Mouse (Mus musculus): ENCODE results near the gene Sema3f.
A peak's percentile ranks its signal among the peaks of the same experiment; 100 is the strongest.

The Sema3f gene

DNA sequence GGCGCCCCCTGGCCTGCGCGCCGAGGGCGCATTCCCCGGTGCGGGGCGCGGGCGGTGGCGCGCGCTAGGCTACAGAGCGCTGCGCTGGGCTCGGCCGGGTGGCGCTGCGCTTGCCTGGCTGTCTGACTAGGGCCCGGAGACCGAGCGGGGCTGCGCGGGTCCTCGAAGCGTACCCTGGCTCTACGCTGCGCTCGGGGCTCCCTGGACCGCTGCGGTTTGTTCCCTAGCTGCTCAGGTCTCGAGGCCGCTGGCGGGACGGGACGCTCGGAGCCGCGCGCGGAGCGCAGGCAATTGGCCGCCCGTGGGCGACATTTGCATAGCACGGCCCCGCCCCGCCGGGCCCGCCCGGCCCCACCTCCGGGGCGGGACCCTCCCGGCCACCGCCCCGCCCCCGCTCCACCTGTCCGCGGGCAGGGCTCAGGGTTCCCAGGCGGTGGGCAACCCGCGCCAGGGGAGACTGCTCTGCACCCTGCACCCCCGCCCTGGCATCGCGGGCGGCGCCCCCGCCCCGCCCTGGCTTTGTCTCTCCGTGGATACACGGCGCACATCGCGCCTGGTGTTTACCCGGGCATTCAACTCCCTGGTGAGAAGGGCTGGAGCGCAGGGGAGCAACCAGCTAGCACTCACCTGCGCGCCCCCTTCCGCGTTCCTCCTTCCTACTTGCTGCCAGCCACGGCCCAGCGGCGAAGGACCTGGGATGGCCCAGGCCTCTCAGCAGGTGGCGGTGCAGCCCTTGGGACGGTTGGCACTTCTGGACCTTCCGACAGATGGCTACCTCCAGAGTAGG, at the start of gene Sema3f:
TSS of gene Sema3f (minus strand) at position 779 of the 787 bp plus-strand sequence.
- DNase-seq: peak; percentile 95

DNA sequence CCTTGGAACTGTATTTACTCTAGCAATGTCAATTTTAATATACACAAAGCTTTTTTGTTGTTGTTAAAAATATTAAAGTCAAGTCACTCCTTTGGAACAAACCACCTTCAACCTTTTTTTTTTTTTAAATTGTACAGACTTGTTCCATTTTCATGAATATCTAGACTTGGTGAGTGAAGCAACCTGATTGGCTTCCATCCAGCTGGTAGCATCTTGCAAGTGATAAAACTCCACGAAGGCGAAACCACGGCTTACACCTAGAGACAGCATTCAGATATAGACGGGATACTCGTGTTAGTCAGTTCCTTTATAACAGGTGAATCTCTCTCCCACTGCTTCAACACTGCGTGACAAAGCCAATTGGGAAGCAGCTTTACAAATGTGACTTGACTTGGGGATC, 49.3 kb upstream of the Sema3f start:
- DNase-seq: no peak

DNA sequence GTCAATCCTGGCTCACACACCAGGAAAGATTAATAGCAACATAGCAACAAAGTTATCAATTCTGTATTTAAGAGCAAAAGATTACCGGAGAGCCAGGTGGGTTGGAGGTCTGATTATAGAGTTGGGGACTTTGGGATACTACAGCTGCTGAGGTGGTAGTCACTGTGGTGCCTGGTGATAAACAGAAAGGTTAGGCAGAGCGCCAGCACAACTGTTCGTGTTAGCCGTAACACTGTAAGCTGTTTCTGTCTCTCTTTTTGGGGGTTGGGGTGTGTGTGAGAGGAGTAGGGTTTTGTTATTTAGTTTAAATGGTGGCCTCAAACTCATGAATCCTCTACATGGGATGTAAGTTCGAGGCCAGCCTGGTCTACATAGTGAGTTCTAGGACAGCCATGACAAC, 40.1 kb upstream of the Sema3f start:
- DNase-seq: no peak

DNA sequence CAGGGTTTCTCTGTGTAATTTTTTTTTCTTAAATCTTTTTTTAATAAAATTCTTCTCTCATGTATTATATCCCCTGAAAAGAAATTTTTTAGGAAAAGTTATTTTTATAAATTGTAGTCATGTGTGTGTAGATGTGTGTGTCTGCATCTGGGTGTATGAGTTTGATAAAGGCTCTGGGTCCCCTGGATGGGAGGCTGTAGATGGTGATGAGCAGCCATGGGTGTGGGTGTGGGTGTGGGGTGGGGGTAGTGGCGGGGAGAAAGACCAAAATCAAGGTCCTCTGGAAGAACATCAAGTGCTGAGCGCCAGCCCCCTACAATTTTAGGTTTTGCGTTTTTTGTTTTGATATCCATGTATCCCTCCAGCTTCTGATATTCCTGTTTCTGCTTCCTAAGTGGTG, 37.8 kb upstream of the Sema3f start:
- no peak for DNase-seq

DNA sequence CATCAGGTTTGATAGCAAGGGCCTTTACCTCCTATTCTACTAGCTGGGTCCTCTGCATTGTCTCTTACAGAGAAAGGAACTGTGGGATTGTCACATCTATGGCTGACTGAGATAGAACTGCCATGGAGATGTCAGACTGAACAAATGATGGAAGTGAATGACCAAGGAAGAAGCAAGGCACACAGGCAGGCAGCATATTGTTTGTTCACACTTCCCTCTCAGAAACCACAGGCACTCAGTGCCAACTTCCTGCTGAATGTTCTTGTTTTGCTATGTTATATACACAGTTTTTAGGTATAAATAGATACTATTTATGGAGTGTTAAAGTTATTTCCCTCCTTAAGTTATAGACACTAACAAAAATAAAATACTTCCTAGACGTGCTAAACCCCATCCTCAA, 37.0 kb upstream of the Sema3f start:
- DNase-seq: no peak

DNA sequence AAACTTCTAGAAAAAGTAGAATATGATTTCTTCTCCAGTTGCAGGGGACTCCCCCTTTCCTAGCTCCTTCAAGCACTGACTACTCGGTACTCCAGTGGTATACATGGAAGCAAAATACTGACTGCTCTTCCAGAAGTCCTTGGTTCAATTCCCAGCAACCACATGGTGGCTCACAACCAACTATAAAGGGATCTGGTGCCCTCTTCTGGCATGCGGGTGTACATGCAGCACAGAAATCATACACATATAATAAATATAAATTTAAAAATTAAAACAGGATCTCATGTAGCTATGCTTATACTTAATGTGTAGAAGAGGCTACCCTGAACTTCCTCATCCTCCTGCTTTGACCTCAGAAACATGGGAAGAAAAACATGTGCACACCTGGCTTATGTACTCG, 36.4 kb upstream of the Sema3f start:
- DNase-seq: peak; percentile 29

DNA sequence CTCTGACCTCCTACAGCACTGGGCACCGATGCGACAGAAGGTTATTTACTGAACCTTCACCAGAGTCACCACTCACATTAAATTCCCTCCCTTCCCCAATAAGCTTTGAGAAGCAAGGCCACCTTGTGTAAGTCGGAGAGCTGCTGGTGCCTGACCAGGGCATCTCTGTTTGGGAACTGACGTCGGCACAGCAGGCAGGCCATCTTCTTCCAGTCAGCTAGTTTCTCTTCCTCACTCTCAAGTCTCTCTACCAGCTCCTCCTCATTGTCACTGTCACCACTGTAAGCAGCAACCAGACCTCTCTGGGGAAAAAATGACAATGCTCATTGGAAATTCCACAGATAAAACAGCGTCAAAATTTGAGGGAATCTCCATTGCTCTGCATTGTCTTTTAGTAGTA, 33.8 kb upstream of the Sema3f start:
- DNase-seq: no peak

DNA sequence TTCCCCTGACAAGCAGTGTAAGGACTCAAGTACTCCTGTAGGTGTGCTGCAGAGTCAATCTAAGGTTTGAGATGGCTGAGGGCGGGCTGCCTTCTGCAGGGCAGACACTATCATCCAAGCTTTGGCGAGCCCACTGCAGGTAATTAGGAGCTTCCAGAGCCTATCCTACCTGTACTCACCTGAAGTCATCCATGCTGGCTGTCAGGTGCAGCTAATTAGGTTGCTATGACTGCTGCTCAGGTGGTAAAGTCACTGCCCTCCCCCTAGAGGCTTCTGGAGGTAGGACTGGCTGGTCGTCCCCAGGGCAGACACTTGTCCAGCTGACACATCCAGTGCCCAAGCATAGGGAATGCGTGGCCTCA, 28.5 kb upstream of the Sema3f start:
- peak; percentile 58 for DNase-seq

DNA sequence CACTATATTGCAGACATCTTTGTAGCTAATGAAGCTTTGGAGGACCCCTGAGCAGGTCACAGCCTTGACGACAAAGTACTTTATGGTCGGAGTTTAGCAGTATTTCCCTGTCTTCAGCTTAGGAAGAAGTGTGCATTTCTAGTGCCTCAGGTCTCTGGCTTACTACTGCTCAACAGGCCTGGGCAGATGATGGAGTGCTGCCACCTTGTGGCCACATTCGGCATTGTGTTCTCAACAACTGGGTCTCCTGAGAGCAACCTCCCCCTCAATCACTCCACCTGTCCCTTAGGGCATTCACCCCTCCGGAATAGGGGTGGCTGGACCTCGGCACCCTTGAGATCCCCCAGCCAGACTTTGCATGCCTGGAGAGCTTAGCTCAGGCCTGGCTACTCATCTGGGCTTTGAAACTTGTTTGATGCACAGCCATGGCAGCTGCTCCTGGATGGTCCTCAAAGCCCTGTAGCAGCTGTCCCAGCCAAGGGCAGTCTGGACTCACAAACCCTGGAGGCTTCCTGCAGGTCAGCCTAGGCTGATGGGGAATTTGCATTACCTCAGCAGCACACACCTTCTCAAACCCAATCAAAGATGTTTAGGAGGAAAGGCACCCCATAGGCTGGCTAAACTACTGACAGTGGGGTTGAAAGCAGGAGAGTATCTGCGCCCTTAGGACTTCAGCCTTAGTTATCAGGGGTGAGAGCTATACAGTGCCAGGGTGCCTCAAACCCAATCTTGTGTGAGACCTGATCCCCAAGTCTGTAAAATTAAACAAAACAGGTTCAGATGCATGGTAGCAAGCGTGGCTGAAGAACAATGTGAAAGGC, 28.0 kb upstream of the Sema3f start:
- DNase-seq: peak; percentile 86

DNA sequence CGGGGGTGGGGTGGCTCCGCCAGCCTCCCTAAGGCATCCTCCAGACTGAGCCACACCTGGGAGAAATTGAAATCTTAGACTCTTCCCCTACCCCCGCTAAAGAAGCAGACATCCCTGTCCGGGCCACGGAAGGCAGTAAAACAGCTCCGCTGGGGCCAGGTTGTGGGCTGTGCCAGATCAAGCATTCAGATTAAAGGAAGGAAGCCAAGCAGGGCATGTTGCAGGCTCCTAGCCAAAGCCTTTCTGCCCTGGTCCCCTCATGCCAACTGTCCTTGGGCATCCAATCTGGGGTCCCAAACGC, 25.9 kb upstream of the Sema3f start:
- DNase-seq: peak; percentile 59

DNA sequence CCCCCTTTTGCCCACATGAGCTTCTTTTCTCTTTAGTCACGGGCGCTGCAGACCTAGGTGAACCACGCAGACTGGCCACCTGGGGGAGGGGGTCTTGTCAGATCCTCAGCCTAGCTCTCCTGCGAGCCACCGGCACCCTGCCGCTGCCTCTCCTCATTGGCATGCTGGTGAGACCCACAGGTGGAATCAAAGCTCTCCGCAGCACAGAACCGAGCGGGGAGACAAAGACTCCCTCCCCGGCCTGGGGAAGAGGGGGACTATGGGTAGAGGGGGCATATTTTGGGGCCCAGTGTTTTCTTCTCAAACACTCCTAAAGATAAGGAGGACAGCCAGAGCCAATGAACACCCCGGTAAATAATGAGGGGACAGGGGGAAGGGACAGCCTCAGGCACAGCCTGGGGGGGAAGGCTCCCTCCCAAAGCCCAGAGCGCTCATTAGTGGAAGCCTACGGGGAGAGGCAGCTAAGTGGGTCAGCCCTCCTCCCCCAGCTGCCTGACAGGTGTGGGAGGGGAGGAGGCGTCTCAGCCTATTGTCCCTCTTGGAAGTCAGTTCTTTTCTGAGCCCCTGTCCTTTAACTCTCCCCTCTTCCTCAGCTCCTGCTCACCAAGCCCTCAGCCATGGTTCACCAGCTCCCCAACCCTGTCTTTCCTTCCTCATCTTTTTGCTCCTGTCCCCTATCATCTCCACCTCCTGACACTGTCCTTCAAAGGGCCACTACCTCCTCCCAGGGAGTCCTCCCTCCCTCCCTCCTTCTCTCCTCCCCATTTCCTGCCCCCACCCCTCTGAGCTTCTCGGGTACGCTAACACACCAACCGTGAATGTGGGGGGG, 25.3 kb upstream of the Sema3f start:
- DNase-seq: peak; percentile 56

DNA sequence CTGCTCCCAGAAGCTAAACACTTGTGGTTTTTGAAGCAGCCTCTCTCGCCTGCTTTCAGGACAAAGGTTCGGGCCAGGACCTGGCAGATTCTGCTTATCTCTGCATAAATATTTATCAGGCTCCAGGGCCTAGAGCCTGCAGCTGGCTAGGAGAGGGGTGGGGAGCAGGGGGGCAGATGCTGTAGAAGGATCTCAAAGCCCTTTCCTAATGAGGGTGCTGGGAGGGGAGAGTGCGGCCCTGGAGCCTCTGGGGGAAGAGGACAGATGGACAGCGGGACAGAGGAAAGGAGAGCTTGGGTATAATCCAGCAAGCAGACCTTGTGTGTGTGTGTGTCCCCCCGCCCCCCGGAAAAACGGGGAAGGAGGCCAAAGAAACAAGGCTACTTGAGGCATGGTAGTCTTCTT, 24.3 kb upstream of the Sema3f start:
- DNase-seq: peak; percentile 23

DNA sequence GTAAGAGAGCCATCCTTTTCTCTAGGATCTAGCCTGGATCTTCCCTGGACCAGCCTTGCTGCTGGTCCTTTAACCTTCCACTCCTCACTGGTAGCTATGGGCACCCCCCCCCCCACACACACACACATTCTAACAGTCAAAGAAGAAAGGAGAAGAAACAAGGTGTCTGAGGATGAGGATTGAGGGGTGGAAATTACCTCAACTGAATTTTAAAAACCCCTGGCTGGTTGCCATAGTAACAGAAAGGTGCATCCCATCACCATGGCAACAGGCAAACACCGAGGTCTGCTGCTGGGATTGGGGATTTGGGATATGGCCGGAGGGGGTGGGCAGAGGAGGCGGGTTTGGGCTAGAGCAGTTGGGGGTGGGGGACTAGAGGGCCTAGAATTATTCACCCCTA, 19.4 kb upstream of the Sema3f start:
- DNase-seq: peak; percentile 78

DNA sequence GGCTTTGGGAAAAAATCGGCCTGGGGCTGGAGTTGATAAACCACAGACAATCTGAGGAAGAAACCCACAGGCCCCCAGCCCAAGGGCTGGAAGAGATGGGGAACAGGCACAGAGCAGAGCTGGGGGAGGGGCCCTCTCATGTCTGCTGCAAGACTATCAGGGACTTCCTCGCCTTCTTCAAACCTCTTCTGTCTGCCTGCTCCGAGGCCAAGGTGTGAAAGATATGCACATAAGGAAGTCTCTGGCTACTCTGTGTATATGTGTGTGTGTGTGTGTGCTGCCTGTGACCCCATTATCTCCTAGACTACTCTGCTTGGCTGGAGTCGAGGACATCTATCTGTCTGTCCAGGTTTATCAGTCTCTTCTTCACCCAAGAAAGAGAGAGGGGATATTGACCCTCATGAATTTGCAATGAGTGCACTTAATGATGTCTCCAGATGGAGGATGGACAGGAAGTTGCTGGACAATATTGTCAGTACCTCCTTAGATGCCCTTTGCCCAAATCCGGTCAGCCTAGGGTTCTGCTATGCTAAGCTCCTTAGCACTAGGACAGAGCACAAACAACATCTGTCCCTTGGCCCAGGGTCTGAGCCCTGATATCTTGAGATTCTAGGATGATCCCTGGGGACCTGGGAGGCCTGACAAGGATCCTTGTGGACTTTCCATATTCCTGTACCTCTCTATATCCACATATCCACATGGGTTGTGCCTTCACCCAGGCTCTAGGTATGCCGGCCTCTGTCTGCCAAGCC, 18.8 kb upstream of the Sema3f start:
- no peak for DNase-seq

DNA sequence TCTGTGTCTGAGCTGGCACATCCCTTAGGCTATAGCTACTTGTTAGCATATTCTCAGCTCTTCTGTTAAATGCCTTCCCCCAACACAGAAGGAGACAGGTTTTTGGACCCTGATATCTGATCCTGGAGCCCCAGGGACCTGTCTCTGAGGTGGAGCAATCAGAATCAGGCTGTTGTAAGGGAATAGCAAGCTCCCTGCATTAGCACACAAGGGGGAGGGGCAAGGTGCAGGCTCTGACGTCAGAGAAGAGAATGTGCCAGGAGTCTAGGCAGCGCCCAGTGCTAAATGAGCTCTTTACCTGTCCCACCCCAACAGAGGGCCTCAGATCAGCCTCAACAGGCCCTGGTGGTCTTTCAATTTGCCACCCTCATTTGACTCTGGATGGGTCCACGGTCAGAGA, 16.8 kb upstream of the Sema3f start:
- DNase-seq: peak; percentile 32

DNA sequence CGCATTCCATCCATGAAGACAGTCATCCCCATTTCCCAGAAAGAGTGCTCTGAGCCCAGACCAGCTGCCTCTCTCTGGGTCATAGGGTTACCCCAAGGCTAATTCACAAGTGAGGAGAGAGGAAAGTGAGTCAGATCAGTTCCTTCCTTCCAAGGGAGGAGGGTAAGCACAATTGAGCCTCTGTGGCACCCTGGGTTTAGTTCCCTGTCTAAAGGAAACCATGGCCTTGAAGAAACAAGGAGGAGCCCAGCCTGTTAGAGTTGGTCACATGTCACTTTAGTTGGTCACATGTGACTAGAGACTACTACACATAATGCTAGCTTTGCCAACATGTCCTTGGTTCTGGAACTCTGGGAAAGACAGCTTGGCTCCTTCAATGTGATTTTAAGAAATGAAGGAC, 14.5 kb upstream of the Sema3f start:
- no peak for DNase-seq

DNA sequence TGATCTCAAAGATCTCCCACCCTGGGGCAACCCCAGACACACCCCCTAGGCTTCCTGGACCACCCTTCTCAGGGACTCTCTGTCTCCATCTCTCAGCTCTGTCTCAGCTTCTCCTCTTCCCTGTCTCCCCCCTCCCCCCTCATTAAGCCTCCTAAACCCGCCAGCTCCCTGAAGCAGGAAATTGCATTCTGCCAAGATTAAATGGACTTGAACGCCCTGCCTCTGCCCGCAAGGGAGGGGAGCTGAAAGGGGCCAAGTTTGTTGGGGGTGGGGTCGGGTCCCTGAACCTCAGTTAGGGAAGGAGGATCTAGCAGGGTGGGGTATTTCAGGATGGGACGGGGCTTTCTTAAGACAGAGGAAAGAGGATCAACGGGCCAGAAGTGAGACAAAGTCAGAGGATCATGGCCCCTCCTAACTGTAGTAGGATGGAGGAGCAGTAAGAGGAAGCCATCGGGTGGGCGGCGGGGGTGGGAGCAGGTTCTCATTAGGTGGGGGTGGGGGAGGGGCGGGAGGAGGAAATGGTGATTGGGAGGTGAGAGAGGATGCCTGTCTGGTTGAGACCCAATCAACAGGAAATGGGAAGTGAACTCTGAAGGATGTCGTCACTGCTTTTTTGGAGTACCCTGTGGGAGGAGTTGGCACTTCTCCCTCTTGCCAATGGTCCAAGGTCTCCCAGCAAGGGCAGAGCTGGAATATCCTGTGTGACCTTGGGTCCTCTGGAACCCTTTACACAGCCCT, 13.7 kb upstream of the Sema3f start:
- DNase-seq: peak; percentile 80

DNA sequence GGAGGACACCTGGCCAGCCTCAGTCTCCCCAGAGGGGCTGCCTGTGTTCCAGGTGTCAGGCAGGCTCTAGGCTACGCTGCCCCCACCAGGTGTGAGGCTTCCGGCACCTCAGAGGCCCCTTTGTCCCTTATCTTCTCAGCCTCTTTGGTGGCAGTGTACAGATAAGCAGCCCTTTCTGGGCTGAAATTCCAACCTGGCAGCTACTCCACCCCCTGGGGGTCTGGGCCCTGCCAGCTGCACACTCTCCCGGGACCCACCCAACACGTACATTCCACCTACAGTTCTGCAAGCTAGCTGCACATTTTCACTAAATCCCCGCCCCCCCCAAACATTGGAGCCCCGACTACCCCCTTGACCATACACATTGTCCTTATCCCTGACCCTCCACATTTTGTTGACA, 13.0 kb upstream of the Sema3f start:
- peak; percentile 47 for DNase-seq

DNA sequence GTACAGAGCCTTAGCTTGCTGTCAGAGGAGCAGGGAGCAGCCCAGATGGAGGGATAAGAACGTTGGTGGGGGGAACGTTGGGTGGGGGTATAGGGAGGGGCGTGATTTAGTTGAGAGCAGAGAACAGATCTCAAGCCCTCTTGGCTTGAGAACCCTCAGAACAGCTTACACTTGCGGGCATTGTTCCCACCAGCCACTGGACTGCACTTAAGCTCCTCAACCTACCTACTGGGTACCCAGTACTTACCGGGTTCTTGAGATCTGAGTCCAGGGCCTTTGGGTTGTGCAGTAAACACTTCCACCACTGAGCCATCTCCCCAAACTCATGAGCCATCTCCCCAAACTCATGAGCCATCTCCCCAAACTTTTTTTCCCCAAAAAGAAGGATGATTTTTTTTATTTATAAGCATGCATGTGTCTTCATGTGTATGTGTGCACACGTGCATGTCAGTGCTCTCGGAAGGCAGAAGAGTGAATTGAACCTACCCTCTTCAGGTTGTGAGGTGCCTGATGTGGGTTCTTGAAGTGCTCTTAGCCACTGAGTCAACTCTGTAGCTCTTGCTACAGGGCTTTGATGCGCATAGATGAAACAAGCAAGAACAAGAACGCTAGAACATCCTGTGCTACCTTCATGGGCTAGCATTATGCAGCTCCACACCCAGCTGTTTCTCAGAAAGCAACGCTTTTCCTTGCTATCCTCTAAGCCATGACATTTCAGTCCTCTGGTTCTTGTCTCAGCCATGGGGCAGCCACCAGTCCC, 8.7 kb upstream of the Sema3f start:
- DNase-seq: no peak

DNA sequence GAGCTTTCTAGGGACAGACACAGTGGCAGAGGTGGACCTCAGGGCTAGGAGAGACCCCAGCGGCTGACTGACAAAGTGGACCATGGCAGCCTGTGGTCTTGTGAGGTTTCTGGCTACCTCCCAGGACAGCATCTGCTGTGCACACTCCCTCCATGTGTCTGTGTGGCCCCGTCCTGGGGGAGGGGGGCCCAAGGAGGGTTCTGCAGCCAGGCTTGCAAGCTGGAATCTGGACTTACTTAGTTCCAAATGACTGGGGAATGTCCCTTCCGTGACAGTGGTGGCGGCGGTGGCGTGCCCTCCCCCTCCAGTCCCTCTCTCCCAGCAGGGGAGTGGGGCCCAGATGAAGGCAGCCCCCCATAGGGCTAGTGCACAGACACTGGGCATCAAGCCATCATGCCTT, 6.7 kb upstream of the Sema3f start:
- peak; percentile 60 for DNase-seq

DNA sequence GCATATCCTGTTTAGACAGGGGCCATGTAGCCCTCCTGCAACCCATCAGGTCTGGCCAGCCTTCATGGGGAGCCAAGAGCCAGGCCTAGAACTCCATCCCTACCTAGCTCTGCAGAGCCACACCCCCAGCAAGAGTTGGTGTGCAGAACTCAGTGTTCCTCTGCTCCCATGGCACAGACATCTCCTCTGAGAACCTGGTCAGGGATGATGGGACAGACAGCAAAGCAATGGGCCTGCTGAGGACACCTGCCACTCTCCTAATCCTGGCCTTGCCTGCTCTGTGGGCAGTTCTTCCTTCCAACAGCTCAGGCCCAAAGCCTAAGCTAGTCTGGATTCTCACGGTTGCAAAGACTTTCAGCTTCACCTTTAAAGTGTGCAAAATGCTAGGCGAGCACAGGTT, 5.4 kb upstream of the Sema3f start:
- DNase-seq: no peak
